Mouse (Mus musculus): ENCODE results near the gene Gm10322.

GRCm38 (mm10) chr10:59588135-59588534, 27.7 kb upstream of the Gm10322 start:
- TF ChIP-seq GATA1 (IDR thresholded peaks at IDR 0.05; ENCODE audit: borderline replicate concordance, low read length) (no peak), CTCF (IDR thresholded peaks at IDR 0.05; ENCODE audit: low read depth, low read length) (no peak), POLR2AphosphoS5 (IDR thresholded peaks at IDR 0.05; ENCODE audit: insufficient replicate concordance, low read depth, low read length) (no peak)
